Mouse (Mus musculus) right cerebral cortex, postnatal 25 days (tissue): ENCODE results near the gene Sptlc2.

Experiments
- DNase-seq: peaks from one replicate; pipeline ENCODE4 v3.0.0; 2022

Sptlc2 gene

GRCm38 (mm10) chr12:87274853-87275831, 113.0 kb downstream of the Sptlc2 start:
- no peak for DNase-seq

GRCm38 (mm10) chr12:87267682-87268081, 120.5 kb downstream of the Sptlc2 start:
- DNase-seq, result no peak

- peak; percentile 33 for DNase-seq
Observed at GRCm38 (mm10) chr12:87266827-87267603, 121.1 kb downstream of the Sptlc2 start.

- DNase-seq, result peak; percentile 88
Observed at GRCm38 (mm10) chr12:87266108-87266826, 121.9 kb downstream of the Sptlc2 start, which contains the start of the genes Vipas39 and Ahsa1. Vipas39 (minus strand) TSS chr12:87266256. Ahsa1 (plus strand) TSS chr12:87266479.

- no peak for DNase-seq
Observed at GRCm38 (mm10) chr12:87265444-87265843, 122.7 kb downstream of the Sptlc2 start.

- DNase-seq, result no peak
Observed at GRCm38 (mm10) chr12:87260562-87260961, 127.6 kb downstream of the Sptlc2 start.

- DNase-seq, result no peak
Observed at GRCm38 (mm10) chr12:87256629-87257028, 131.5 kb downstream of the Sptlc2 start.
